Mouse (Mus musculus) lung, postnatal 0 days (tissue): ENCODE measurements around the gene Fosl2.

Source experiments
- CTCF ChIP-seq: IDR thresholded peaks from 2 replicates; pipeline ENCODE4 v1.5.1; 2016; ENCODE audit warnings: antibody characterized with exemption, mild to moderate bottlenecking
- EP300 ChIP-seq: IDR thresholded peaks from 2 replicates; pipeline ENCODE4 v1.6.1; 2016; ENCODE audit warnings: antibody characterized with exemption, mild to moderate bottlenecking, control low read depth

DNA sequence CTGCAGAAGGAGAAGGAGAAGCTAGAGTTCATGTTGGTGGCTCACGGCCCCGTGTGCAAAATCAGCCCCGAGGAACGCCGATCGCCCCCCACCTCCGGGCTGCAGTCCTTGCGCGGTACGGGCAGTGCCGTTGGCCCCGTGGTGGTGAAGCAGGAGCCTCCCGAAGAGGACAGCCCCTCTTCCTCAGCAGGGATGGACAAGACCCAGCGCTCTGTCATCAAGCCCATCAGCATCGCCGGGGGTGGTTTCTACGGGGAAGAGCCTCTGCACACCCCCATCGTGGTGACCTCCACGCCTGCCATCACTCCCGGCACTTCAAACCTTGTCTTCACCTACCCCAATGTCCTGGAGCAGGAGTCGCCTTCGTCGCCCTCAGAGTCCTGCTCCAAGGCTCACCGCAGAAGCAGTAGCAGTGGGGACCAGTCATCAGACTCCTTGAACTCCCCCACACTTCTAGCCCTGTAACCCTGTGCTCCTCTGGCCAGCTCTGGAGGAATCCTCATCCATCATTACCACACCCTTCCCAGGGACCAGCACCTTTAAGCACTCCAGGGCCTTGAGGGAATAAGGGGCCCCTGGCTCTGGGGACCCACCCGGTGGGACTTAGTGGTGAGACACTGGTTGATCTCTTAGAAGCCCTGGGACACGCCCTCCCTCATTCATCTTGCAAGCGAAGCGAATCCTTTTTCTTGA, 17.3 kb downstream of the Fosl2 start:
- no peak for TF ChIP-seq CTCF
- no peak for TF ChIP-seq EP300
